Mouse (Mus musculus): ENCODE measurements around the gene Dusp8.

The Dusp8 gene

GRCm38 (mm10) chr7:142050536-142050935 lies 45.1 kb downstream of the Dusp8 start:
- DNase-seq (ENCODE audit: low spot score) = no peak

DNA sequence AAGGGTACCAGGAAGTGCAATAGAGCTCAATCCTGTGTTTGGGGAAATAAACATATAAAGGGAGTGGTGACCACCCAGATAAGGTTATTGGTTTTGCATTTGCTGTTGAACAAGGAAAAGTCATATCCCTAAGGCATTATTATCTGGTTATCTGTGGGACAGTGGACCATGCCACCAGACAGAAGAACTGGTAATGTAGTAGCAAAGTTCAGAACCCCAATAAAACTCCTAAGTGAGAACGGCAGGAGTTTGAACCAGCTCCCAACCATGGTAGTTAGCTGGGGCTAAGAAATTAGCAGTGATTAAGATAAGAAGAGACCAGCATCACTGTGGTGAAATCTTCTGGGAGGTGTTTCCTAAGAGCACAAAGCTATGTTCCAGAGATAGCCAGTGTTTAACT lies 49.7 kb downstream of the Dusp8 start:
- no peak for DNase-seq (ENCODE audit: low spot score)

- peak; percentile 49 for DNase-seq (ENCODE audit: low spot score)
Measured at GRCm38 (mm10) chr7:142045344-142045743, 50.3 kb downstream of the Dusp8 start.

DNA sequence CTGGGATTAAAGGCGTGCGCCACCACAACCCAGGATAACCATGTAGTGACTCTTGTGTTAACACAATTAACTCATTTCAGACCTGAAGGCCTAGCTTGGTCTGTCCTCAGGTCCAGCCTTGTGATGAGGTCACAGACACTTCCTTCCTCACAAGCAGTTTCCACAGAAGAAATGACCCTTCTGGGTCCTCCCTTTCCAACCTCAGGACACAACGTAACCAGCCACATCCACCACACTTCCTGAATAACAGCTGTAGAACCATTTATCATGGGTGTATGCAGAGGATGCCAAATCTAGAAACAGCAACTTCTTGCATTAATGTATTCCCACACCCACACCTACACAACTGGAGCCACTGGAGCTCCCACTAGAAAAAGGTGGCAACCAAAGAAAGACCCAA lies 54.9 kb downstream of the Dusp8 start:
- no peak for DNase-seq (ENCODE audit: low spot score)

GRCm38 (mm10) chr7:142037553-142038170 lies 58.0 kb downstream of the Dusp8 start:
- DNase-seq (ENCODE audit: low spot score) = peak; percentile 74

DNA sequence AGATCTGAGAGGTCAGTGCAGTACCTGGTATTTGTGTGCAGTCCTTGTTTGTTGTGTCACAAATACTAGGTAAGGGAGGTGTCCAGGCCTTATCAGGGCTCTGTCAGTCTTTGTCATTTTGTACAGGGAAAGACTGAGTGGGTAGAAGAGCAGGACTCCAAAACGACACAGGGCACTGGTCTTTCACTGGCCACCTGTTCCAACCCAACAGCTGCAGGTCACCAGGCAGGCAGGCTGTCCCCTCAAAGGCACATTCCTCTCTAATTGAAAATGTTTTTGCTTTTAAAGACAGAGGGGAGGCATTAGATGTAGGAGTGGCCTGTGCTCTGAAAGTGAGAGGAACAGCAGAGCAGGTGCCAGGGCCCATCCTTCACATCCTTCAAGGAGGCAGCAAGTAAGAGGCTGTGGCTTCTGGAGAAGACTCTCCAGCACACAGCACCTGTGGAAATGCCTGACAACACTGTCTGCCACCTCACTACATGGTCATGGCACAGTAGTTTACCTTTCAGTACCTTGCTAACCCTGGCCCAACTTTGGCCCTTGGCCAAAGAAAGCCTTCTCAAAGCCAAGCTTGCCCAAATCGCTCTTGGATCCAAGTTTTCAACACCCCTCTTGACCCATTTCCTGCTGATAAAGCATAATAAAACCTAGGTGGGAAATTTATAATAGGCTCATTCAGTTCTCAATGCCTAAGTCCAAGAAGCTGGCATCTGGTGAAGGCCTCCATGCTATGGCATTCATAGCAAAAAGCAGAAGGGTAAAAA lies 60.4 kb downstream of the Dusp8 start:
- no peak for DNase-seq (ENCODE audit: low spot score)

DNA sequence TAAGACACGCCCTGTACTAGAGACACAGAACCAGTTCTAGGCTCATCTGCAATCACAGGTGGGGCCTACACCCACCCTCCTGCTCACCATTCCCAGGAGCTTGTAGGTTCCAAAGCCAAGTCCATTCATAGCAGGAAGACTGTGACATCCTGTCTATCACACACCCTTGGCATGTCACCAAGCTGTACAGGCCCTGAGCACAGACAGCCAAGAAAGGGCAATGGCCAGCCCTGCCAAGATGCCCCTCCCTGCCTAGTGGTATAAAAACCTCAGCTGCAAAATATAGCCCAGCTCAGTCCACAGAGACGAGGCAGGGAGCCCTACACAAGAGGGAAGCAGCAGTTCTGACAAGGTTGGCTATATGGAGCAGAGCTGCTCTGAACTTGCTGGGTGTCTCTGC lies 61.4 kb downstream of the Dusp8 start:
- no peak for DNase-seq (ENCODE audit: low spot score)

GRCm38 (mm10) chr7:142030073-142030472 lies 65.6 kb downstream of the Dusp8 start:
- no peak for DNase-seq (ENCODE audit: low spot score)
